Mouse (Mus musculus) adrenal gland (tissue): ENCODE results near the gene Phf20.

Source experiments
- intact Hi-C: fragments of 180-260 bp; cut with DNase I; formaldehyde crosslinking; loops from one replicate; pipeline ENCODE4 v1.15.1; 2025

Phf20 gene

DNA sequence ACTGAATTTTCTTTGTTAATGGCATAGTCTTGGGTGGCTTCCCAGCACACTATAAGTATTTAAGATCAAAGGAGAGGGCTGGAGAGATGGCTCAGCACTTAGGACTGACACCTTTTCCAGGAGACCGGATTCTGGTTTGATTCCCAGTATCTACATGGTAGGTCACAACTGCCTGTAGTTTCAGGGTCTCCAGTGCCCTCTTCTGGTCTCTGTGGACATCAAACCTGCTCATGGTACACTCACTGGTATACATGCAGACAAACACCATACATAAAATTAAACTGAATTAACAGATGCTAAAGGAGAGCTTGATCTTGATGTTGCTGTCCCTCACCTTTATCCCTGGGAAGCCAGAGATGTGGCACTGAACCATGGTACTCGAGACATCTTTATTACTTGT is 64.7 kb downstream of the Phf20 start:
- intact Hi-C loops = no loop called here

DNA sequence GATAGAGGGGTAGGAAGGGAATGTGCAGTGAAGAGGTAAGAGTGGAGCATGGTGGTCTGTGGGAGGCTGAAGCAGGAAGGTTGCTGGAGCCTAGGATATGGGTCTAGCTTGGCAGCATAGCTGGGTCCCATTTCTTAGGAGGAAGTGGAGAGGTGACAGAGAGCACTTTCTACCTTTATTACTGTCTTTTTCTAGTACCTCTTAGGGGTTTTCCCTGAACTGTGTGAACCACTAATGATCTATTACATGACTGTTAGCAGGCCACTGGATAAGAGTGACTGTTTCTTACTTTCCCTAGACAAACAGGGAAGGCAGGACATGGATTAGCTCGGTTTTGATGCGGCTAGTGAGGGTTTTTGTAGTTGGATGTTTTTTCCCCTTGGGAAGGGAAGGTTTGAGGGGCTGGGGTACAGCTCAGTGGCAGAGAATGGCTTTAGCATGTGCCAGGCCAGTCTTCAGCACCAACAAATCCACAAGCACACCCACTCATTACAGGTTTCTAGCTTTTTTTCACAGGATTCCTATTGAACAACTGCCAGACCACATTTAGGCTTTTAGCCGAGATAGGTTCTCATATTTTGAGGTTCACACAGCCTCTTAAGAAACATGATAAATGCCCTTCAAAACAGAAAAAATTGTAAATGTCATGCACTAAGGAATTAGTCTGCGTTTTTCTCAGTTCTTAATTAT is 67.1 kb downstream of the Phf20 start:
- intact Hi-C loops = no loop called here

DNA sequence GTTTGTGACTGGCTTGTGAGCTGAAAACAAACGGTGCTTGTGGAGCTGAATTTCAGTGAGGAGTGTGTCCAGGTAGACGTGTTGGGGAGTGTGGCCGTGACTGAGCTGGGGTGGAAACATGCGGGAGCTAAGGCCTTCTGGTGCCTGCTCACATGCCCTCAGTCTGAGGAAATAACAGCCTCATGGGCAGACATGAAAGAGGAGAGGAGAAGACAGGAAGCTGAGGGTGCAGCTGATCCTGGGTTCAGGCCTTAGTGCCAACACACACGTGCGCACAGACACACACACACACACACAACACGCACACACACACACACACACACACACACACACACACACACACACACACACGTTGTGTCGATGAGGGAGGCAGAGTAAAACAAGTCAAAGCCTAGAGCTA is 71.4 kb downstream of the Phf20 start:
- intact Hi-C loops = no loop called here

DNA sequence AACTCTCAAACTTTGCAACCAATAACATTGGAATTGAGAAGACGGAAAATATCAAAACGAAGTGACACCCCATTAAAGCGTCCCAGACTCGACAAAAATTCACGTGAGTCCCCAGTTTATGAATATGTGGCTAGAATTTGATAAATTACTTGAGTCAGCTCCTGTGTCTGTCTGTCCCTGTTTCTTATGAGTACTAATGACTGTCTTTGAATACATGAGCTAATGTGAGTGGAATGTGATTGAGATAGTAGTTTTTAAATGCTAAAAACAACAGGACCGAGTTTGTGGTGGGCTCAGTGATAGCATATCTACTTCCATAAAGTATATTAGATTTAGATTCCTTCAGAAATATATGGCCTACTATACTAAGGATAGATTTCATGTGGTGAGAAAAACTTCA is 76.3 kb downstream of the Phf20 start:
- intact Hi-C loops = loop anchor here (10.0 kb wide), 1 partner anchor 308 kb away; no protein-coding TSS in a partner anchor

GRCm38 (mm10) chr2:156278226-156279017 is 82.2 kb downstream of the Phf20 start:
- intact Hi-C loops = loop anchor here (5.0 to 10.0 kb wide), 2 partner anchors 136 to 314 kb away; partner anchors contain the start of genes Nfs1 and Romo1

GRCm38 (mm10) chr2:156281227-156281626 is 85.0 kb downstream of the Phf20 start:
- intact Hi-C loops = no loop called here

- intact Hi-C loops = no loop called here
These were observed 88.9 kb downstream of the Phf20 start for GRCm38 (mm10) chr2:156285161-156285560.

GRCm38 (mm10) chr2:156286733-156287132 is 90.5 kb downstream of the Phf20 start:
- intact Hi-C loops = no loop called here

- intact Hi-C loops = no loop called here
These were observed 92.0 kb downstream of the Phf20 start for GRCm38 (mm10) chr2:156288222-156288621.

DNA sequence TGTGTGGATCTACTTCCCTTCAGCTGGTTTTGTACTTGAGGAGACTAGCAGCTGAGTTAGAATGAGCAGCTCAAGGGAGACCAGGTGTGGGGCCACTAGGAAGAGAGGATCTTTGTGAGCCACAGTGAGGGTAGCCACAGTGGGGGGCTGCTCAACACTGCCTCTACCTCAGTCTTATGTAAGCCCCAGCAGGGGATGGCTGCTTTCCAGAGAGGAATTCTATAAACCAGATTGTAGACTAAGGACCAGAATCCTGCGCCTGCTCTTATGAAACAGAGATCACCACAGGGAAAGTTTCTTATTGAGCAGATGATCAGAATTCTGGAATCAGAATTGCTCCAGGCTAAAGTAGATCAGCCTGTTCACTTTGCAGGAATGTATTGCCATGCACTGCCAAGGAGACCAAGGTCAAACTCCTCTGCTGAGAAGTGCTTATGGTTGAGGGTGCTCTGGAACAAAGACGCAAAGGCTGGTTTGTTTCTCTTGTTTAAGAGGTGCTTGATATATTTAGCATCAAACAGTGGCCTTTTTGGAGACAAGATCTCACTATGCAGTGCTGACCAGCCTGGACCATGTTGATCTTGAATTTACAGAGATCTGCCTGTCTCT is 93.4 kb downstream of the Phf20 start:
- intact Hi-C loops = no loop called here

DNA sequence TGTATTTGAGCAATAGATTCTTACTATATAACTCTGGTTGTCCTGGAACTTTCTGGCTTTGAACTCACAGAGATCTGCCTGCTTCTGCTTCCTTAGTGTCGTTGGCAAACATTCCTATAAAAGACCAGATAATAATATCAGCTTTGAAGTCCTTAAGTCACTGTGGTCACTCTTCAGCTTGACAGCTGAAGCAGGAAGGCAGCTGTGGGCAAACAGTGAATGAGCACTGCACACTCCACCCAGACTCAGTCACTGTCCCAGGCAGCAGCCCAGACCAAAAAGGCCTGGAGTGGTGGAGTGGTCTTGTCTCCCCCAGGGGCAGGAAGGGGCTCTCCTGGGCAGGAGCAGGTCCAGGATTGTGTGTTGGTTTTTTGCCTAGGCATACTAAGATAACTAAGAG is 95.7 kb downstream of the Phf20 start:
- intact Hi-C loops = no loop called here

DNA sequence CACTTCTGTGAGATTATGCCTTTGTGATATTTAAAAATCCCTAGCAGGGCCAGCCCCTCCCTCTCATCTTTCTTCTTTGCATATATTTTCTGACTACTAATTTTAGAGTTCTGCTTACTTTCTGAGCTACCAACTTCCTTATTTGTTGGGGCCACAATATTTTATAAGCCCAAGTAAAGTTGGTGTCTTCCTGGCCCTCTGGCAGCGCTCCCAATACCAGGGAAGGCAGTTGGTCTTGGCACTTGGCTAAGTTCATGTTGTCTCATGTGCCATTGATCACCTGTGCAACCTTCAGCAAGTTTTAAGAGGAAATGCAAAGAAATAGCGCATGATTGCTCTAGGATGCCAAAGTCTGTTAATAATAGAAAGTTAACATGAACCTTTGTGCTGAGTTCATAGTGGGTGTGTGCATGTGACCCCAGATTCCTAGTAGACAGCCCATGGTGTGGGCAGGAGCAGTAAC is 99.4 kb downstream of the Phf20 start:
- intact Hi-C loops = no loop called here

- intact Hi-C loops = no loop called here
These were observed 99.9 kb downstream of the Phf20 start for GRCm38 (mm10) chr2:156296190-156296589.

GRCm38 (mm10) chr2:156297653-156298052 is 101.4 kb downstream of the Phf20 start:
- intact Hi-C loops = no loop called here

GRCm38 (mm10) chr2:156298458-156298857 is 102.2 kb downstream of the Phf20 start:
- intact Hi-C loops = no loop called here

DNA sequence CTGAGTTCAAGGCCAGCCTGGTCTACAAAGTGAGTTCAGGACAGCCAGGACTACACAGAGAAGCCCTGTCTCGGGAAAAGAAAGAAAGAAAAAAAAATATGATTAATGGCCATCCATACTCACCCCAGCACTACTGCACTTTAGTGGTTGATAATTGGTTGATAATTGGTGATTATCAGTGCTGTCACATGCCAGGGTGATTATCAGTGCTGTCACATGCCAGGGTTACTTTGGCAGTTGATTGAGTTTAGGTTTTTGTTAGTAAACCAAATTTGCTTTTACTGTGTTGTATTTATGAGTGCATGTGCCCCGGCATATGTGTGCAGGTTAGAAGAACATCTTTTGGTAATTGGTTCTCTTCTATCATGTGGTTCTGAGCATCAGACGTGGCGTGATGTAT is 105.8 kb downstream of the Phf20 start:
- intact Hi-C loops = no loop called here

DNA sequence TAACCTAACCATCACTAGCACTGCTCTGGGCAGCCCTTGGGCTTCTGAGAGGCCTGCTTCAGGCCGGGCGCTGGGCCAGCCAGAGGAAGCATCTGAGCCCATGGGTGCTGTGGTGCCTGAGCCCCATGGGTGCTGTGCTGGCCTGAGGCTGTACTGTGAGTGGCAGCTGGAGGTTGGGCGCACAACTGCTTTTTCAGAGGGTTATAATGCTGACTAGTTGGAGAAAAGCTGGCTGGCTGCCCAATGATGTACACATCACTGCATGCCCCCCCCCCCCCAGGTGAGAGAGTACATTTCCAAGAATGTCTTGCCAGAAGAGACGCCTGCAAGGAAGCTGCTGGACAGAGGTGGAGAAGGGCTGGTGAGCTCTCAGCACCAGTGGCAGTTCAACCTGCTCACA is 108.1 kb downstream of the Phf20 start:
- intact Hi-C loops = no loop called here

DNA sequence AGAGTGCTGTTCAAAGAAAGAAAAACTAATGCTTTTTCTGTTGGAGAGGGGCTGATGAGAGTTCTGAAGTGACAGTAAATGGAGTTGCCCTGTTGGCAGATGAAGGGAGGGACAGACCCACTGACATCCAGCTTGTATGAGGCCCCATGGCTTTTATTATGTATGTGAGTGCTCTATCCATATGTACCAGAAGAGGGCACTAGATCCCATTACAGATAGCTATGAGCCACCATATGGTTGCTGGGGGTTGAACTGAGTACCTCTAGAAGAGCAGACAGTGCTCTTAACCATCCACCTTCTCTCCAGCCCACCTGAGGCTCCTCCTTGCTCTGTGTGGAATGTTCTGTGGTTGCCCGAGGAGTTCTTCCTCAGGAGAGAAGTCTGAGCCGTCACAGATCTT is 109.6 kb downstream of the Phf20 start:
- intact Hi-C loops = no loop called here

DNA sequence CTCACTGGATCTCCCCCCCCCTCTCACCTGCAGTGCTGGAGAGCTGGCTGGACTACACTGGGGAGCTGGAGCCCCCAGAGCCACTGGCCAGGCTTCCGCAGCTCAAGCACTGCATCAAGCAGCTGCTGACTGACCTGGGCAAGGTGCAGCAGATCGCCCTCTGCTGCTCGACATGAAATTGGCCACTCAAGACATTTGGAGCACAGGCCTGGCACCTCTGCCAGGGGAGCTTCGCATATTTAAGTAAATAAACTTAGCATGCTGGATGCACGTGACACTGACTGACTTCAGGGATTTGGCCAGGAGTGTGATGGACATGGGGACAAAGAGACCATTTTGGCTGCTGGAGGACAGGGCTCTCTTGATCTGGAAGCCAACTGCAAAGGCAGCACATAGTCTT is 111.0 kb downstream of the Phf20 start:
- intact Hi-C loops = no loop called here

- intact Hi-C loops = no loop called here
These were observed 113.7 kb downstream of the Phf20 start for GRCm38 (mm10) chr2:156309948-156310347.

GRCm38 (mm10) chr2:156310455-156310854 is 114.2 kb downstream of the Phf20 start:
- intact Hi-C loops = no loop called here

- intact Hi-C loops = no loop called here
These were observed 114.7 kb downstream of the Phf20 start for GRCm38 (mm10) chr2:156310945-156311344.
